Mouse (Mus musculus) layer of hippocampus, postnatal 25 days (tissue): Measurements from ENCODE around the gene Fam172a. TPM values are rescaled to one million over a fixed set of nuclear protein-coding genes. Genes with fewer than 3 reads are reported as not detected.
A peak's percentile ranks its signal among the peaks of the same experiment; 100 is the strongest.

ENCODE experiments used
- DNase-seq, 2 experiments: peaks; one replicate each; pipeline ENCODE4 v3.0.0; 2022; ENCODE audit warnings: mixed read lengths in 2 of 2, low spot score in 1 of 2; ENCODE audit errors: extremely low spot score in 1 of 2
- total RNA-seq, 2 experiments: library from RNA; stranded (reverse); gene quantifications; 2 replicates each; pipeline ENCODE4 v1.2.3; 2021

Fam172a gene
- total RNA-seq, 2 experiments from 2014 or later = 34.5 to 37.3 TPM

GRCm38 (mm10) chr13:78210029-78210747 is 508.4 kb downstream of the Fam172a start:
- peak in 1 of 2 experiments; percentile 46 for DNase-seq

GRCm38 (mm10) chr13:78210748-78211089 is 508.9 kb downstream of the Fam172a start:
- no peak for DNase-seq

GRCm38 (mm10) chr13:78211231-78212010 is 509.6 kb downstream of the Fam172a start:
- no peak for DNase-seq

- DNase-seq = no peak
These were observed 510.3 kb downstream of the Fam172a start for GRCm38 (mm10) chr13:78212111-78212510.

- DNase-seq = no peak
These were observed 511.3 kb downstream of the Fam172a start for GRCm38 (mm10) chr13:78213155-78213554.

GRCm38 (mm10) chr13:78215223-78215622 is 513.4 kb downstream of the Fam172a start:
- DNase-seq = no peak
